Mouse (Mus musculus) bone marrow macrophage, adult 2 months (primary cell): ENCODE measurements around the gene Foxb1.

Experiments used
- CTCF ChIP-seq: IDR thresholded peaks from 2 replicates; pipeline ENCODE4 v1.5.1; 2012; ENCODE audit warnings: low read depth, mild to moderate bottlenecking, low read length, moderate library complexity
- POLR2A ChIP-seq: IDR thresholded peaks from 2 replicates; pipeline ENCODE4 v1.6.1; 2012; ENCODE audit warnings: mild to moderate bottlenecking, low read depth, low read length, borderline replicate concordance

GRCm38 (mm10) chr9:69765483-69766050 lies 4.8 kb upstream of the Foxb1 start:
- no peak for TF ChIP-seq CTCF
- TF ChIP-seq POLR2A, result no peak
